Mouse (Mus musculus) layer of hippocampus, postnatal 10 days (tissue): ENCODE results near the gene Aldh2. TPM values are rescaled to one million over a fixed set of nuclear protein-coding genes. Genes with fewer than 3 reads are reported as not detected.

ENCODE experiments used
- DNase-seq, 2 experiments: peaks; one replicate each; pipeline ENCODE4 v3.0.0; 2021; ENCODE audit warnings: low spot score in 2 of 2
- total RNA-seq, 2 experiments: library from RNA; stranded (reverse); gene quantifications; 2 replicates each; pipeline ENCODE4 v1.2.3; 2021

Aldh2 gene
- total RNA-seq, 2 experiments from 2014 or later = 90.7 to 93.9 TPM

DNA sequence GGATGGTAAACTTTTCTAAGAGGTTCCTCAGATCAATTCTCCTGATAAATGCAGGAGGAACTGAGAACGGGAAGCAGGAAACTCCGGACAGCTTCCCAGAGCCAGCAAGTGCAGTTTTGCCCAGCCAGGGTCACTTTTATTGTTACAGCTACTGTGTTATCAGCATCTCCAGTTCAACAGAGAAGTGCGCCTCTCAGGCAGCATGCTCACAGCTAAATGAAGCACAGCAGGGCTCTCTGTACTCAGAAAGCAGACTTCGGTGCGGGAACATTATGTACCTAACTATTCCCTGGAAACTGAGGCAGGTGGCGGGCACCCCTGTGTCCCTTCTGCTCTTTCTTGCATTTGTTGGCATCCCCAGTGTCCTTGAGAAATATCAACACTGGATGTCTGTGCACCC is 2.6 kb upstream of the Aldh2 start:
- no peak for DNase-seq

DNA sequence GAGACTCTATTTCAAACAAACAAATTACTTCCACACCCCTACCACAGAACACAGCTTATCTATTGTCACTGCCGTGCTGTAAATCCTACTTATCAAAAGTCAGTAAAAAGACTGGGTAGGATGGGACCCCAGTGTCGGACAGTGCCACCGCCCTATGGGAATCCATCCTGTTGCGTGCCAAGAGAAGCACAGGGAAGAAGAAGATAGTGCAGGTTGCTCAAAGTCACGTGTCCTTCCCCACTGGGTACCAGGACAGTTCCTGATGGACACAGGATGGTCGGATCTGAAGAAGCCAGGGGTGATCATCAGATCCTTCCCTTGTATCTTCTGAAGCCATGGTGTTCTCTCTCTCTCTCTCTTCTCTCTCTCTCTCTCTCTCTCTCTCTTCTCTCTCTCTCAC is 2.1 kb upstream of the Aldh2 start:
- no peak for DNase-seq

DNA sequence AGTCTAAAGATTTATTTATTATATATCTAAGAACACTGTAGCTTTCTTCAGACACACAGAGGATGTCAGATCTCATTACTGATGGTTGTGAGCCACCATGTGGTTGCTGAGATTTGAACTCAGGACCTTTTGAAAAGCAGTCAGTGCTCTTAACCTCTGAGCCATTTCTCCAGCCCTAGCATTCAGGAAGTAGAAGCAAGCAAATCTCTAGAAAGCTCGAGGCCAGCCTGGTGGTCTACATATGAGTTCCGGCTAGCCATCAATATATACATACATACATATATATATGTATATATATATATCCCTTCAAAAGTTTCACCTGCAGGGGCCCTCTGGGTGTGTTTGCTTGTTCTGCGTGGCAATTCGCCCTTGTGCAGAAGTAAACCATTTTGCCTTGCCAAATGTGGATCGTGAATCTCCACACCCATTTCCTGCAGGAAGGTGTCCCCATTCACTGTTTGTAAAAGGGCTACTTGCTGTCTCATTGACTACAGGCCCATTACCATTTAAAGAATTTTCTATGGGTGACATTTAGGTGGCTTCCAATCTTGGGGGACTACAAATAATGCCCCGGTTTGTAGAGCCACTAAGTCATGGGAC is 1.2 kb upstream of the Aldh2 start:
- DNase-seq = no peak

DNA sequence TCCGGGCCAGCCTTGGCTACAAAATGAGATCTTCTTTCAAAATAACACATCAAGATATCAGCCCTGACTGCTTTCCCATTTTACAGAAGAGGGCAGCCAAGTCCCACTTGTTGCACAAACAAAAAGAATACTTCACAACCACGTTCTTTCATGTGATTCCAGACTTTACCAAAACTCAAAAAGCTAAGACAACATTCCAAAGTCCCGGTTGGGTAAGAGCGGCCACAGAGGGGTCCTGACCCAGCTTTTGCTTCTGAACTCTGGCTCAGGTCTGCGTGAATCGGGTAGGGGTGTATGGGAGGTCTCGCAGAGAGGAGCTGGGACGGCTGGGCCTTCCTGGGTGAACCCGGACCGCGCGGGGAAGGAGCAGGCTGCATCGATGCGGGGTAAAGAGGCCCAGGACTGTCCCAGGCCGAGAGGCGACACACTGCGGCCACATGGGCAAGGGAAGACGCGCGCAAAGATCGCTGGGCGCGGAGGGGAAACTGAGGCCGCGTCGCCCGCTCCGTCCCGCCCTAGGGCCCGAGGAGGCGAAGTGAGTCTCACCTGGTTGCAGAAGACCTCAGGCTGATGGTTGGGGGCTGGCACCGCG is 712 bp downstream of the Aldh2 start:
- DNase-seq = no peak

DNA sequence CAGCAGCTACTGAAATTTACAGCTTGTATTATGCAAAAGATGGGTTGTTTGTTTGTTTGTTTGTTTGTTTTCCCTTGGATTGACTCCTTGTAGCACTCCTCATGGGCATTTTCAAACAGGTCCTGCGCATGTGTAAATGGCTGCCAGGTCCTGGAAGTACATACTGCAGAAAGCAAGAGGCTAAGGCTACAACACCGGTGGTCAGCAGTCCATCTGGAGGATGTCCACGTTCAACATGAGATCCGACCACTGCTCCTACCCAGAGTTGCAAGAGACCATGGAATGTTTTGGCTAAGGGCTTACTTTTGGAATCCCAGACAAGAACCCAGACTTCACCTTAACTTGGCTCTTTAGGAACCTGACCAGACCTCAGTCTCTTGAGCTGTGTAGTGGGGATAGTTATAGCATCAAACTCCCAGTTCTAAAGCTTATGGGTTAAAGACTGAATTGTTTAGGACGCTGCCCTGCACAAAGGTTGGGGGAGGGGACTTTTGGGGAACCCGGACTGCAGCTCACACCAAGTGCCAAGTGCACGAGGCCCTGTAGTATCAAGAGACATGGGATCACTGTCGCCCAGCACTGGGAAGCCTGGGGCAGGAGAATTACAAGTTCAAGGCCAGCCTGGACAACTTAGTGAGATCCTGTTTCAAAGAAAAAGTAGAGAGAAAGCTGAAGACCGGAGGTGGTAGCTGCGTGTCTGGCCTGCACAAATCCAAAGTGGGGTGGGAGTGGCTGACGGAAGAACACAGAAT is 1.4 kb downstream of the Aldh2 start:
- DNase-seq = no peak

DNA sequence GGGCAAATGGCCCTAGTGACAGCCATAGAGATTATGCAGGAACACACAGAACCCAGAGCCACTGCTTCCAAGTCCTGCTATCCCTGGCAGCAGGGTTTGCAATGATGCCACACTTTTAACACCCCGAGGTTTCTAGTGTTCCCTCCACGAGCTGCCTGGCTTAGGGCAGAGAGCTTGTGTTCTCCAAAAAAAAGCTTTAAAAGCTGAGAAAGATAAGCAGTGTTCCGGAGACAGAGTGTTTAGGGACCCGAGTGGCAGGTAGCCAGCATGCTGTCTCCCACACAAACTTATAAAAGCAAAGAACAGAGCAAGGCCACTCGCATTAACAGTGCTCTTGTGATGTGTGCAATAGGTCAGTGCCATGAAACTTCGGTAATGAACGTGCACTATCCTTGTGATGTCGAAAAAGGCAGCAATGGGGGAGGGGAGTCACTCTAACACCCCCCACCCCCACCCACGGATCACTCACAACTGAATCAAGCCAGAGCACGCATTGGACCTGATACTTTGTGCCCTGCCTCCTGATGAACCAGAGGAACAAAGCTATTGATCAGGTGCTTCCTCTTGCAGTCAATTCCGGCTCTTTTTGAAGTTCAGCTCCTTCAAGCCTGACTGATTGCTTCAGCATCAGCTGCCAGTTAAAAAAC is 2.1 kb downstream of the Aldh2 start:
- DNase-seq = peak in 1 of 2 experiments; percentile 14

DNA sequence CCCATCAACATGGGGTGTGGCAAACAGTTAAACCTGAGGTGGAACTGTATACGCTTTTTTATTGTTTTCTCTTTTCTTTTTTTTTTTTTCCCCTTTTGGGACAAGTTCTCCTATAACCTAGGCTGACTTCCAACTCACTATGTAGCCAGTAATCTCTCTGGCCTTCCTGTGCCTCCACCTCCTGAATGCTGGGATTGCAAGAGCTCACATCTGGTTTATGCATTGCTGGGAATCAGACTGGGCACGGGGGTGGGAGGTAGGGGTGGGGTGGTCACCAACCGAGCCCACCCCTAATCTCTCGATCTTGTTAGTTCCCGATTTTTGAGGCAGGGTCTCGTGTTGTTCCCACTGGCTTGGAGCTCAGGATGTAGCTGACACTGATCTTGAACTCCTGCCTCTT is 3.7 kb downstream of the Aldh2 start:
- DNase-seq = no peak

DNA sequence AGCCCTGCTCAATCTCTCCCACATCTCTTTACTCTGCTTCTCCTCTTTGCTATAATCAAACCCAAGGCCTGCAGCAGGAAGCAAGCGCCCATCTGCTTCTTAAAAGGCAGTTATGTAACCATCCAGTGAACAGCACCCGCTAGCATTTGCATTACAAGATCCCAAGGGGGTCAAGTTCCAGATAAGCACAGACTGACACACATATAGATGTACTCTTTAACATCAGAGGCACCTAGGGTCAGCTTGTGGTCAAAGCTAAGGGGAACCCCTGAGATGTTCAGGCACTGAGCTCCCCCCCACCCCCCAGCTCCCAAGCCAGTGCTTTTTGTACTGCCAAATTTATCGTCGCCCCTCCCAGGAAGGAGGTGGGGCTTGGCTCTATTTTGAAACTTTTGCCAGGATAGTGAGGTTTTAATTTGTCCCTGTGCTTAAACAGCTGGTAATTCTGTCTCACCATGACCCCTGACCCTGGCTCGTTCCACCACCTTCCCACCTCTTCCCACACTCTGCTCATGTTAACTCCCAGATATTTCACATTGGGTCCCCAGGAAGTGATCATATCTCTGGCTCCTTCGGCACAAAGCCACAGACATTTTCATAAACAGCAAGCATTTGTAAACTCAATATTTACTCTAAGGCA is 7.1 kb downstream of the Aldh2 start:
- no peak for DNase-seq

DNA sequence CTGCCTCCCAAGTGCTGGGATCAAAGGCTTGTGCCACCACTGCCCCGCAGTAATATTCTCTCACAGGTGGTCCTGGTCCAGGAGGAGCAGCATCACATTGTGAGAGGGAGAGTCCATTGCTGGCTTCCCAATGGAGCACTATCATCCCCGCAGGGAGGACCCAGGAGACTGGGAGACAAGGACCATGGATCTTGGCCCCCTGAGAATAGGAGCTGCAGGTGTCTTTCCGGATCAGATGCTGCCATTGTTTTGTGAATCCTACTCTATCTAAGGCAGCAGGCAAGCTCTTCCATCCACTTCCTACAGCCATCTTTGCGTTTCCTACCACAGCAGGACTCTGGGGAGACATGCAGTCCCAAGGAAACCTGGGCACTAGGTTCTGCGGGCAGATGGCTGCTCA is 7.9 kb downstream of the Aldh2 start:
- DNase-seq = no peak

DNA sequence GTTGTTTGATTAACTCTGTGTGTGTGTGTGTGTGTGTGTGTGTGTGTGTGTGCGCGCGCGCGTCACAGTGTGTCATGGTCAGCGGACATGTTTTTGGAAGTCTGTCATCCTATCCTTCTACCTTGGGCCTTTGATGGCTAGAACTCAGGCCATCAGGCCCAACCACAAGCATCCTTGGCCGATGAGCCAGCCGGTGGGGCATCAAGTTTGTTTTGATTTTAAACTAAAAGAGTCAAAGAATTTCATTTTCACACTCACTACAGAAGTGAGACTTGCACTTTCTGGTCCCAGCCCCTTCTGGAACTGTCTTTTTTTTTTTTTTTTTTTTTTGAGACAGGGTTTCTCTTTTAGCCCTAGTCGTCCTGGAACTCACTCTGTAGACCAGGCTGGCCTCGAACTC is 8.6 kb downstream of the Aldh2 start:
- no peak for DNase-seq

DNA sequence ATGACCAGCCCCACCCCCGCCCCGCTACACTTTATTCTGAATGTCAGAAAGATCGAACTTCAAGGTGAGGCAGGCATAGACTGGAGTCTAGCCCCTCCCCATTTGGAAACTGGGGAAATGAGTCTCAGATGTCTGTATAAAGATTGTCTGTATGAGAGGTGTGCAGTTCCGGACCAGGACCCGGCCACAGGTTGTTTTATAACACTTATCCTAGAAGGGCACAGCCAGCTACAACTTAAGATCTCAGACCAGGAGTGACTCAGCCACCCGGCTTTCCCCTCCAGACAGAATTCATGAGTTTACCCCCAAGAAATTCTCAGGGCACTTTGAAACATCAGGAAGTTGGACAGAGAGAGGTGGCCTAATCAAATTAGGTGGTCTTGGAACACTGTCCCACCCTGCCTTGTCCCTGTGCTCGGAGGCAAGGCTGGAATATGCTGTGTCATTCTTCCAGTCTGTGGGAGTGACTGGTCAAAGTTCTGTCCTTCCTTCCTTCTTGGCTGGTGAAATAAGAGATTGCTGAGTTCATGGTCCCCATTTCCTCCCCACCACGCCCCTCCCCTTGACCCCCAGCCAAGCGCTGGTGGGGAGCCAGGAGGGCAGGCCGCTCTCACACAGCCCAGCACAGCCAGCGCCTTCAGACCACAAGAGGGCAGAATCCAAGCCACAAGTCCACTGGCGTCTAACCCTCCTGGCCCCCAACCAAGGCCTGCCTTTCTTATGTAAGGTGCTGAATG is 9.7 kb downstream of the Aldh2 start:
- DNase-seq = peak; percentile 76 to 81

DNA sequence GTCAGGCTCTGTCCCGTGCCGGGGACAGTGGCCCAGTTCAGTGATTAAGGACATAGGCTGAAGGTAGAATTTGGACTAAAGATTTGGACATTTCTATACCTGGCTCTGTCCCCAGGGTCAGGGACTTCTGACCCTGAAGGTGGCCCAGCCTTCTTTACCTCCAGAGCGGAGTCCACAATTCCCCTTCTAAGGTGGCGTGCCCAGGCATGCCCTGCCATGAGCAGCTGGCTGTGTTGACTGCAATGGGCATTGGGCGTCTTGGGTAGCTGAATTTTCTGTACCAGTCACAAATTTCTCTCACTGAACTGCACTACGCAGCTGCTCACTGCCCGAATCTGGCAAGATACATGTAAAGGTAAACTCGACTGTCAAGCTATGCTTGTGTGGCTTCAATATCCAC is 11.7 kb downstream of the Aldh2 start:
- DNase-seq = no peak

DNA sequence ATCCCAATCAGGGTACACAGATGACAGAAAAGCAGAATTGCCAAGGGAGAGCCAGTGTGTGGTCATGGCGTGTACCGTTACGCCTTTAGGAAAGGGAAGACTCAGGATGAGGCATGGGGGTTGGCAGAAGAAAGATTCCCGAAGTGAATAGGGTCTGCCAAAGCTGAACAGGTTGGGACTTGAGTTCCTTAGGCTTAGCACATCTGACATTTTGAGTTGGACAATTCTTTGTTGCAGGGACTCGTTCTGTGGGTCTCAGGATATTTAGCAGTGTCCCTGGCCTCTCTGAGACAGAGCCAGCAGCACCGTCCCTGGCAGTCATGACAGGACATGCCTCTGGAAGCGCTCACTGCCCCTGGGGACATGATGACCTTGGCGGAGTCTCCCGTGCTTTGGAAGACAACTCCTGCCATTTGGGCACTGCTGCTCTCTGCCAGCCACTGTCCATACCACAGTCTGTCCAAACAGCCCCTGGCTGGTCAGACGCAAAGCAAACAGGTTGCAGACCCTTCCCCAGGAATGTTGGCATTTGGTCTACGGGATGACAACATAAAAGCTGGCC is 16.6 kb downstream of the Aldh2 start:
- DNase-seq = no peak

DNA sequence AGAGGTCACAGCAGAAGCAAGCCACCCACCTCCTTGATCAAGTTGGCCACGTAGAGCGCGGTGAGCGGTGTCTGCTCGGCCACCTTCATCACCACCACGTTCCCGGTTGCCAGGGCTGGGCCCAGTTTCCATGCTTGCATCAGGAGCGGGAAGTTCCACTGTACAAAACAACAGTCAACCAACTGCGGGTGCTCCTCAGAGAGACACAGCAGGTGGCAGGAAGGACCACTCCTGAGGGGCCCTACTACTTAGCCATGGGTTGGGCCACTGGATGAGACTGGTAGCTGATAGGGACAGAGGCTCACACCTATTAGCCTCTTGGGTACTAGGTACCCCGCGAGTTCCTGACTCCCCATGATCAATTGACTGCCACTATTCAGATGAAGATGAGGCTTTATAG is 17.8 kb downstream of the Aldh2 start:
- no peak for DNase-seq

DNA sequence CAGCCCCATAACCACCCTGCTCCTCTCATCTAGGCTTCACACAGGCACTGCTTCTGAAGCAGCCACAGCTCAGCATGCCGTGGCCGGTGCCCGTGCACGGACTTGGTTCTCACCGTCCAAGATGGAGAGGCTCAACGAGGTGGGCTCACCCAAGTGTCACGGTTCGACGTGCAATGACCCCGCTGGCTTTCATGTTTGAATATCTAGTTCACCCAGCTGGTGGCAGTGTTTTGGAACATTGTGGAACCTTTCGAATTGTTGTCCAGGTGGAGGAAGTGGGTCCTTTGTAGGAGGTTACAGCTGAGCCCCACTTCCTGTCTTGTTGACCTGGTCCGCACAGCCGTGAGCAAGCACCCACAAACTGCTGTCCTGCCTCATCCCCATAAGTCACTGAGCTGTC is 19.5 kb downstream of the Aldh2 start:
- DNase-seq = no peak

DNA sequence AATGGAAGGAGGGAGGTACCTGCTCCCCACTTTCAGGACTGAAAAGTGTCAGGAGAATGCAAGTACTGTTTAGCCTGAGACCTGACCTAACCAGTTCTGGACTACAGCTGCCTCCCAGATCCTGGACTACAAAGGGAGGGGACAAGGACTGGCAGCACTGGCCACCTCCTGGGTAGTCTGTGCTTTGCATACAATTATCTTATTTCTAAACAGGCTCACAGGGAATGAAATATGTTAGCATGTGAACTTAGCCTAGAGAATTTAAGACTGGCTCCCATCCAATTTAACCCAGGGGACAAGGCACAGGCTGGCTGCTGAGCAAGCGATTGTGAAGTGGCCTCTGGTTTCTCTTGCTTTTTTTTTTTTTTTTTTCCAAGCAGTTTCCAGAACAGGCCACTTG is 22.8 kb downstream of the Aldh2 start:
- no peak for DNase-seq

DNA sequence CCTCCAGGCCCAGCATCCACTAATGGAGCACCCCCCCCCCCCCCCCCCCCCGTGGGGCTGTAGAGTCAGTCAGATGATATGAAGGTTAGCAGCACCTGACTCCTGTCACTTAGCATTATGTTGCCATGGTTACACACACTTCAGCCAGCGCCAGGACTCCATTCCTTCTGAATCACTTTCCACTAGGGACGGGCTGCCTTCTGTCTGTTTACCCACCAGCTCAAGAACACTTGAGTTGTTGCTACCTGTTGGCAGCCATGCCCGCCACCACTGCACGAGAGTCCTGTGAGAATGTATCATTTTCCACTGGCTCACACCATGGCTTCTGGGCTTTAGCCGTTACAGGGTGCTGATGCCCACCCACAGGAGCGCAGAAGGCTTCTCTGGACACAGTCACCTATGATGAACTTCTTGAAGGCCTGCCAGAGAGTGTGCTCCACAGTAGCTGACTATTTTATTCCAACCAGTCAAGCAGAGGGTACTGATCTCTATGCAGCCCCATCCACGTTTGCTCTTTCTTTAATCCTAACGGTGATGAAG is 23.7 kb downstream of the Aldh2 start:
- no peak for DNase-seq

DNA sequence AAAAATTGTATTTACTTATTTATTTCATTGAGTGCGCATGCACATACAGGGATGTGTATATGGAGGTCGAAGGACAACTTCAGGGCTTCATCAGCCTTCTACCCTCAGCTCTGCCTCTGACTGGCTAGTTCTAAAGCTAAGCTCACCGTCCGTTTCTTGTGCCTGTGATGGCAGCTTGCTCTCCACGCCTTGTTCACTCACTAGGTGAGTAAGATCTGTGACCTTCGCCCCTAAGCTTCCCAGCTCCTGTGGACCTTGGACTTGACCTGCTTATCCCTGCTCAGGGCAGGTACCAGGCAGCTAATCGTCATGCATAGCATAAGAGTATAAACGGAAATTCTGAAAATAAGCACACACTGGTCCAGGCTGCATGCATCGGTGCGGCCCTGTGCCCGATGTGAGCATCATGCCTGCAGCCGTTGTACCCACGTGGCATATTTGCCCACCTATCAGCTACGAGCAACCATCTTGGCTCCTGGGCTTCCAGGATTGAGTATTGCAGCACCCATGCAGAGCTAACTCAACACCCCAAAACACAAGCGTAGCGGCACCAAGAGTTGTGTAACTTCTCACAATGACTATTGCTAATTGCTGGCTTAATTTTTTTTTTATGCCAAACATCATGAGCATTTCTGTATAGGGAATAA is 27.5 kb downstream of the Aldh2 start:
- DNase-seq = no peak

DNA sequence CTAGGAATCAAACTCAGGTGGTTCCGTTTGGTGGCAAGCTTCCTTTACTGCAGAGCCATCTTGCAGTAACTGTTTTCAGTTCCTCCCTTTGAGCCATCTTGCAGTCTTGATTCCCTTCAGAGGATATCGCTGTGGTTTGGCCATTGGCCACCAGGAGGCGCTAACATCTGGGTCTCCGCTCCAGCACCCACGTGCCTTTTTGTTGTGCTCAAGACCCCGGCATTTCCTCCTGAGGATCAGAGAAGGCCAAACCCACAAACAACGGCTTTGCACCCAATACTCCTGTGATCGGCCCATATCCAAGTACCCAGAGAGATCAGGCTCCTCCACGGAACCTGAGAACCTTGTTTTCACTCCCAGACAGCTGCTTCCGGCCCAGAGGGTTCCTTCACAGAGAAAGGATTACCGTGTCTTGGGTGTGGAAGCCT is 29.1 kb downstream of the Aldh2 start:
- peak; percentile 86 for DNase-seq

DNA sequence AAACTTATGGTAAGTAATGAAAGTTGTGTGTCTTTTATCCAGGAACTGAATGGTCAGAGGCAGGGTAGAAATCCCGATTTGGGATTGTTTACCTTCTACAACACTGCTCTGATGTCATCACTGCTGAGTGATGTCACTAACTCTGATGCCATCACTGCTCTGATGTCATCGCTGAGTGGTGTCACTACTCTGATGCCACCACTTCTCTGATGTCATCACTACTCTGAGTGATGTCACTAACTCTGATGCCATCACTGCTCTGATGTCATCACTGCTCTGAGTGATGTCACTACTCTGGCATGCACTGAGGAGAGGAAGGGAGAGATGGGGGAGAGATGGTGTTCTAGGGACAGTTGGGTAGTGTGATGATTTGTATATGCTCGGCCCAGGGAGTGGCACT is 31.2 kb downstream of the Aldh2 start:
- DNase-seq = no peak
